Mouse (Mus musculus) kidney, postnatal 25 days (tissue): Measurements from ENCODE around the gene Gm28048.

Source experiments
- DNase-seq, 2 experiments: peaks; one replicate each; pipeline ENCODE4 v3.0.0; 2021; ENCODE audit warnings: mixed read lengths in 2 of 2

Gene Gm28048

DNA sequence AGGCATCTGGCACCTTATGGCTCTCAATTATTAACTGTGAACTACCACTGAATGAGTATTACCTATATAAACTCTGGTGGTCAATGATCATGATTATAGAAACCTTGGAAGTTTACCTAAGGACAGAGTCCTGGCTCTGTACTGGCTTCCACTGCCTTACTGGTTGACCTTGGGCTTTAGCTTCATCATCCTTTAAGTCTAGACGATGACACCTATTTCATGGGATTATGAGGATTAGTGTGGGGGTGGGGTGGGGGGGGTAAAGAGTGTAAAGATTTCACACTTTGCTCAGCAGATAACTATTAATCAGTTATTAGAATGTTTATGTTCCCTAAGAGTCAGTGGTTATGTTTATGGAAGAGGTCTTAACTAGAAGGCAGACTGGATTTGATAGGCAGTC is 7.9 kb upstream of the Gm28048 start:
- no peak for DNase-seq

- DNase-seq, result peak in 1 of 2 experiments; percentile 52
Observed at GRCm38 (mm10) chr11:22987357-22987756, 5.5 kb upstream of the Gm28048 start.

GRCm38 (mm10) chr11:22985510-22985909 is 3.6 kb upstream of the Gm28048 start:
- DNase-seq, result no peak

DNA sequence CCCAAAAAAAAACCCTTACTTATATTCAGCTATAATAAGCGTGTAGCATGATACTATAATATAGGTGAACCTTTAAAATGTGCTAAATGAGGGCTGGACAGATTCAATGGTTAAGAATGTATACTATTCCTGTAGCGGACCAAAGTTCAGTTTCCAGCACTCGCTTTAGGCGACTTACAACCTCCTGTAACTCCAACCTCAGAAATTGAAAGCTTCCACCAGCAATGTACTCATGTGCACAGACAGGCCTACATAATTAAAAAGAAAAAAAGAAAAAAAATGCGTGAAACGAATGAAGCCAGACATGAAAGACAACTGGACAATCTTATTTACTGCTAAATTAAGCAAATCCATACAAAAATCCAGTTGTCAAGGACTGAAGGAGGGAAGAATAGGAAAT is 956 bp upstream of the Gm28048 start:
- DNase-seq, result no peak

GRCm38 (mm10) chr11:22981543-22981950 is 343 bp downstream of the Gm28048 start:
- peak in 1 of 2 experiments; percentile 43 for DNase-seq

DNA sequence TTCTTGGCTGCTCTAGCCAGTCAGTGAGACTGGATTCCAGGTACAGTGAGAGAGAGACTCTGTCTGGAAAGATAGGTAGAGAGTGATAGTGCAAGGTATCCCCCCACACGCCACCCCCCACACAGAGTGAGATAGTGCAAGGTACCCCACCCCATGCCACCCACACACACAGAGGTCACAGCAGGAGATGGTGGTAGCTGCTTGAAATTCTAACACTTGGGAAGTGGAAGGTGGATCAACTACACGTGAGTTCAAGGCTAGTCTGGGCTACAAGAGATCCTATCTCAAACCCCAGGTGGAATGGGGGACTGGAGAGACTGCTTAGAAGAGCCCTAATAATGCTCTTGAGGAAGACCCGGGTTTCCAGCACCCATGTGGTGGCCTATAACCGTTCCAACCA is 849 bp downstream of the Gm28048 start:
- no peak for DNase-seq

DNA sequence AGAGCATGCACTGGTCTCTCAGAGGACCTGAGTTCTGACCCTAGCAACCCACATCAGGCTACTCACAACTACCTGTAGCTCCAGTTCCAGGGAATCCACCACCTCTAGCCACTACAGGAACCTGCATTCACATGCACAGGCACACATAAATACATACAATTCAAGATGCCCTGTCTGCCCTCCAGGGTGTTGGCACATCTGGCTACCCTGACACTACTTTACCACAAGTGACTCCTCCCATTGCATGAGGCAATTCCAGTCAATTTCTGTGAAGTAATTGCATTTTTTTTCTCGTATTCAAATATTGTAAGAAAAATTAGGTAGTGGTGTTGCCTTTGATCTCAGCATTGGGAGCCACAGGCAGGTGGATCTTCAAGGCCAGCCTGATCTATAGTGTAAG is 2.7 kb downstream of the Gm28048 start:
- DNase-seq, result no peak

DNA sequence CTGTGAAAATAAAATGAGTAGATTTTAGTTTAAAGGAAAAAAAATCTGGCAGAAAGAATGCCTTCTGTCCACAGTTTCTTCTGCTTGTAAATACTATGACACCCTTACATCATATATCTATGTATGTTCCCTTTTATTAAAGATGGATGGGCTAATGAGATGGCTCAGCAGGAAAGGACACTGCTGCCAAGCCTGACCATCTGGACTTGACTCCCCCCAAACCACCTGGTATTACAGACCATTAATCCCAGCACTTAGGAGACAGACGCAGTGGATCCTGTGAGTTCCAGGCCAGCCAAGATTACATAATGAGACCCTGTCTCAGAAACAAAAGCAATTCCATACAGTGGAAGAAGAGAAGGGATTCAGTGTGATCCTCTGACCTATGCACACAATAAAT is 3.2 kb downstream of the Gm28048 start:
- no peak for DNase-seq

GRCm38 (mm10) chr11:22978215-22978614 is 3.7 kb downstream of the Gm28048 start:
- no peak for DNase-seq

DNA sequence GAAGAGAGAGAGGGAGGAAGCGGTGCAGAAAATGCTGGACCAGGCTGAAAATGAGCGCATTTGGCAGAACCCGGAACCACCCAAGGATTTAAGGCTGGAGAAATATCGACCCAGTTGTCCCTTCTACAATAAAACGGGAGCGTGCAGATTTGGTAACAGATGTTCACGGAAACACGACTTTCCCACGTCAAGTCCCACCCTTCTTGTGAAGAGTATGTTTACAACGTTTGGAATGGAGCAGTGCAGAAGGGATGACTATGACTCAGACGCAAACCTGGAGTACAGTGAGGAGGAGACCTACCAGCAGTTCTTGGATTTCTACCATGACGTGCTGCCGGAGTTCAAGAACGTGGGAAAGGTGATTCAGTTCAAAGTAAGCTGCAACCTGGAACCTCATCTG is 8.3 kb downstream of the Gm28048 start:
- DNase-seq, result no peak

DNA sequence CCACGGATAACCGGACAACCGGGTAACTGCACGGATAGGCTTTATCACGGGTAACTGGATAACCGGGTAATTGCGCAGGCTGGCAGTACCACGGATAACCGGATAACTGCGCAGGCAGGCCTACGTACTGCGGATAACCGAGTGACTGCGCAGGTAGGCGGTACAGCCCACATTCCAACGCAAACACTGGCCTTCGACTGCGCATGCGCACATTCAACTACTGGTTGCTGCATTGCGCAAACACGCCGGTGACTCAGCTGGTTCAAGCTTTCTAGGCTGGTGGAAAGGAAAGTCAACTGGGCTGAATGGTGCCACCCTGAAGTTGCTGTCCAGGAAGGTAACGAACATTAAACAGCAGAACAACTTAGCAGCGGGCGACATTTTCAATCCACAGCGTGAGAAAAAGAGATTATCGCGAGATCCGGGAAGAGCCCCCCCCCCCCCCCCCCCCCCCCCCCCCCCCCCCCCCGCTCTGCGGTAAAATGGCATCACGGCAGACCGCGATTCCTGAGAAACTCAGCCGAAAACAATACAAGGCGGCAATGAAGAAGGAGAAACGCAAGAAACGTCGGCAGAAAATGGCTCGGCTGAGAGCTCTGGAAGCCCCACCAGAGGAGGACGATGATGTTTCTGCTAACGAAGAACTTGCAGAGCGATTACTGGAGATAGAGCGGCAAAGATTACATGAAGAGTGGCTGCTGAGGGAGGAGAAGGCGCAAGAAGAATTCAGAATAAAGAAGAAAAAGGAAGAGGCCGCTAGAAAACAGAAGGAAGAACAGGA is 9.0 kb downstream of the Gm28048 start:
- DNase-seq, result peak; percentile 89 to 92

DNA sequence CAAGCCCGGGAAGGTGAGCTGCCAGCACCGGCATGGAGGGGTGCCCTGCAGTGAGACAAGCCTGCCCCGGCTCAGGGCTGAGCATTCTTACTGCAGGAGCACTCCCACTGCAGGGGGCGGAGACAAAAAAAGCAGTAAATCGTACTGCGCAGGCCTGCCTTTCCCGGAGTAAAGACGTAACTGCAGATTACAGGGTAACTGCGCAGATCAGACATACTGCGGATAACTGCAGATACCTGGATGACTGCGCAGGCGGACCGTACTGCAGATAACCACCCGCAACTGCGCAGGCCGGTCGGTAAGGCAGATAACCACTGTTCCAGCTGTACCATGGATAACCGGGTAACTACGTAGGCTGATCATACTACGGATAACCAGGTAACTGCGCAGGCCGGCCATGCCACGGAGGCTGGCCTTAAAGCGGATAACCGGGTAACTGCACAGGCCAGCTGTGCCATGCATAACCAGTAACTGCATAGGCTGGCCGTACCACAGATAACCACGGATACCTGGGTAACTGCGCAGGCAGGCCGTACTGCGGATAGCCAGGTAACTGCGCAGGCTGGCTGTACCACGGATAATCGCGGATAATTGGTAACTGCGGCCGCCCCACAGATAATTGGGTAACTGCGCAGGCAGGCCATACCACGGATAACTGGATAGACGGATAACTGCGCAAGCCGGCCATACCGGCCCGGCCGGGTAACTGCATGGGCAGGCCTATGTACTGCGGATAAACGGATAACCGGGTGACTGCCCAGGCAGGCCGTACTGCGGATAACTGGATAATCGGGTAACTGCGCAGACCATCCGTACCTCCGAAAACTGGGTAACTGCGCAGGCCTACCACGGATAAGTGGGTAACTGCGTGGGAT is 9.8 kb downstream of the Gm28048 start, which contains the start of gene Zrsr1:
Gene Zrsr1 (plus strand): TSS at position 171 of the 875 bp plus-strand sequence.
- DNase-seq, result peak; percentile 81 to 88

DNA sequence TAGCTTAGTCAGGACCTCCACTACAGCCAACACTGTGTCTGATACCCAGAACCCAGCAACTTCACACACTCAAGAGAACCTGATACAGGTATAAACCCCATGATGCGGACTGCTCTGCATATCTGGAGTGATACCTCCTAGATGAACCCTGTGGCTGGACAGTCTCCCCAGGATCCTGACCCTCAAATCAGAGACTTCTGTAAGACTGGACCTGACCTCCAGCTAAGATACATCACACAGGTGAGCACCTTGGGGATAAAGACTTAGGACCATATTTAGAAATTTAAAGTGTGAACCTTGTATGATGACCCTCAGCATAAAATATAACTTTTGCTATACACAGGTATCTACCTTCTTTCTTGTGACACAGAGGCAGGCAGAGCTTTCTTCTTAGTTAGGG is 11.3 kb downstream of the Gm28048 start:
- DNase-seq, result no peak

DNA sequence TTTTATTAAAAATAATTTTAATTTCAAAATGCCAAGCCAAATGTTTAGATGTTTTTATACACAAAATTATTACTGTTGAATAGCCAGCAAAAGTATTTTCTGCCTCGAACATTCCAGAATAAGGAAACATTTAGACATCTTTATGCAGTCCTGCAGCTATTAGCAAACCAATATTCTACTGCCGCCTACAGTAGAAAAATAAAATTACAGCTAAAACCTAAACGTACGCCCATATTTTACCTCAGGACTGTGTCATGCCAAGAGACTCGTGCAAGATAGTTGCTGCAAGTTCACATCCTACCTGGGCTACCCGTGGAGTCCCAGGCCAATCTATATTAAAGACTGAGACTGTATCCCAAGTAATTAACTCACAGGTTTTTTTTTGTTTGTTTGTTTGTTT is 12.4 kb downstream of the Gm28048 start:
- DNase-seq, result no peak

DNA sequence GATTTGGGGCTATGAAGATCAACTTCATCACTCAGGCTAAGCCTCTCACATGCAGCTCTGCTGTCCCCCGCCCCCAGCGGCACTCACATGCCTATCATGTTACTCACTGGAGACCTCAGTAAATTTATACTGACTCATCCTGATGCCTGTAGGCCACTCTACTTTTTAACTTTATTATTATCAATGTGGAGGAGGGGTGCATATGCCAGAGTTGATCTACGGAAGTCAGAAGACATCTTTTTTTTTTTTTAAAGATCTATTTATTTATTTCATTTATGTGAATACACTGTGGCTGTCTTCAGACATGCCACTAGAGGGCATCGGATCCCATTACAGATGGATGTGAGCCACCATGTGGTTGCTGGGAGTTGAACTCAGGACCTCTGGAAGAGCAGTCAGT is 16.4 kb downstream of the Gm28048 start:
- DNase-seq, result no peak

GRCm38 (mm10) chr11:22964401-22964800 is 17.5 kb downstream of the Gm28048 start:
- no peak for DNase-seq

DNA sequence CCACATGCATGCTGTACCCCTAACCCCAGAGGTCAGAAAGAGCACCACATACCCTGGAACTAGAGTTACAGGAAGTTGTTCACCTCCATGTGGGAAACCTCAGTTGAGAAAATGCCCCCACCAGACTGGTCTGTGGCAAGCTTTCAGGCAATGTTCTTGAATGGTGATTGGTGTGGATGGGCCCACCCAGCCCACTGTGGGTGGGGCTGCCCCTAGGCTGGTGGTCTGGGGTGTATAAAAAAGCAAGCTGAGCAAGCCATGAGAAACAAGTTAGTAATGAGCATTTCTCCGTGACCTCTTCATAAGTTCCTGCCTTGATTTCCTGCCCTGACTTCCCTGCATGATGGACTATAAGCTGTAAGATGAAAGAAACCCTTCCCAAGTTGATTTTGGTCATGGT is 19.8 kb downstream of the Gm28048 start:
- DNase-seq, result no peak

- no peak for DNase-seq
Observed at GRCm38 (mm10) chr11:22957791-22958374, 24.0 kb downstream of the Gm28048 start.

- peak; percentile 84 to 90 for DNase-seq
Observed at GRCm38 (mm10) chr11:22956830-22957229, 25.1 kb downstream of the Gm28048 start.

- DNase-seq, result no peak
Observed at GRCm38 (mm10) chr11:22956346-22956745, 25.5 kb downstream of the Gm28048 start.

- DNase-seq, result no peak
Observed at GRCm38 (mm10) chr11:22952668-22953067, 29.2 kb downstream of the Gm28048 start.

DNA sequence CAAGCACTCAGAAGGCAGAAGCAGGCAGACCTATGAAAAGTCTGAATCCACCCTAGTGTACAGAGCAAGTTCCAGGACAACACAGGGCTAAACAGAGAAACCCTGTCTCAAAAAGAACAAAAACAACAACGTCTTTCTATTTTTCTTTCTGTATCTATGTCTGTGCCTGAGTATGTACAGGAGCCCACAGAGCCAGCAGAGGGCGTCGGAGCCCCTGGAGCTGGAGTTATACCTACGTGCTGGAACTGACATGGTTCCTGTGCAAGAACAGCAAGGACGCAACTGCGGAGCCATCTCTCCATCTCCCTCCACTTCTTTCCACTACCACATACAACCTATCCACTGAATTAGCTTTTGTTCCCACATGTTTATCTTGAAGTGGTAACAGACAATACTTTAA is 31.8 kb downstream of the Gm28048 start:
- DNase-seq, result no peak

DNA sequence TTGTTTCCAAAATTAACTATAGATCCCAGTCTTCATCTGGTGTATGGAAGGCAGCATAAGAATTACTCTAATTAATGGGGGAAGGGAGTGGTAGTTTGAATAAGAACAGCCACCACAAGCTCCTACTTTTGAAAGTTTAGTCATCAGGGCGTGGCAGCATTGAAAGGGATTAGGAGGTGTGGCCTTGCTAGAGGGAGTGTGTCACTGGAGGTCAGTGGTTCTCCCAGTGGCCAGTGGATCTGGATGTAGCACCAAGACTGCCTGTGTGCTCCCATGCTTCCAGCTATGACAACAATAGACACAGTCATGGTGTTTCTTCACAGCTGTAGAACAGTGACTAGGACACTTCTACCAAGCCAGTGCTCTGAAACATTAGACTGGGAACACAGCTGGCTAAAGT is 32.8 kb downstream of the Gm28048 start:
- no peak for DNase-seq

DNA sequence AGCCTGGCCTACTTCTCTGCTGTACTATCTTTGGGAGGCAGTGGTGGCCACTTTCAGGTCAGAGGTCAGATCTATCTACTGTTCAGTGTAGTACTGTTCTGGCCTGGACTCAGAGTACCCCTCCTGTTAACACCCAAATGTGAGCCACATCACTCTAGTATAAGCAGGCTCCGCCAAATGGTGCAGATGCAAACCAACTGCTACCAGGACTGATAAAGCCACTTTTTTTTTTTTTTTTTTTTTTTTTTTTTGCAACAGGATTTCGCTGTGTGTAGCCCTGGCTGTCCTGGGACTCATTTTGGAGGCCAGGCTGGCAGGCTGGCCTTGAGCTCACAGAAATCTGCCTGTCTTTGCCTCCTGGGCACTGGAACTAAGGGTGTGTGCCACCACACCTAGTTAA is 42.9 kb downstream of the Gm28048 start:
- no peak for DNase-seq
